Mouse (Mus musculus) lung, postnatal 25 days (tissue): ENCODE measurements at regions not wholly inside any gene's neighbourhood (a gene's known extent, or its start where the extent isn't known, plus 50 kb on each side); places are given as distances from the start of the nearest gene placed in this dataset.

Experiments
- DNase-seq: peaks from one replicate; pipeline ENCODE4 v3.0.0; 2022; ENCODE audit warnings: low spot score

- no peak for DNase-seq
Measured at GRCm38 (mm10) chrX:99415701-99416100, 55.4 kb downstream of the Pja1 start.

GRCm38 (mm10) chrX:99410942-99411341 lies 60.1 kb downstream of the Pja1 start:
- no peak for DNase-seq

DNA sequence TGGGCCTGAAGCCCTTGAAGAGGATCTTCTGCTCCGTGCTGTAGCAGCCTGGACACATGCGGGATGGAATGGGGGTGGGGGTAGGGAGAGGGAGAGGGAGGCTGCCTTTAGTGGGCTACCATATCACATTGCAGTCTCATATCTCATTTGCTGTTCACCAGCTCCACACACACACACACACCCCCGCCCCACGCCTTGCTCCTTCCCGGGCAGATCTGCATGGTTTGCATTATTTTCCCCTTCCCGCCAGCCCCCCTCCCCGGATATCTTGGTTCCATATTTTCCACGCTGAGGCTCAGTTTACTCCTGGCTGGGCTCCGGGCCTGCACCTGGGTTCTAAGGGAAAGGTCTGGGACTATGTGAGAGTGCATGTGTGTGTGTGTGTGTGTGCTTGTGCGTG lies 61.2 kb downstream of the Pja1 start:
- no peak for DNase-seq

GRCm38 (mm10) chrX:99409331-99409730 lies 61.7 kb downstream of the Pja1 start:
- DNase-seq = no peak

DNA sequence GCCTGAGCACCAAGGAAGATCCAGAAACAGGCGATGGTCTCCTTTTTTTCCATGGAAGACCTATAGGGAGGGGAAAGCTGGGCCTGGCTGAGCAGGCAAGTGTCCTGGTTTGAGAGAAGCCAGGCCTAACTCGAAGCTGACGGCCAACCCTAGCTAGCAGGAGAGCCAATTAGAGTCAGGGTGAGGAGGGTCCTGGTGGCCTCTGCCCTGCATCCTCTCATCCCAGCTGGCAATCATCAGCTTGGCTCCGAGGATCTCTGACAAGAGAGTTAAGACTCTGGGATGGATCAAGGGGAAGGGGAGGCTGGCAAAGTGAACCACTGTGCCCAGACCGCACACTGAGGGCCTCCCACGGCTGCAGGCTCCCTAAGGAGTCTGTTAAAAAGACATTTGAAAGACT lies 62.3 kb downstream of the Pja1 start:
- no peak for DNase-seq

DNA sequence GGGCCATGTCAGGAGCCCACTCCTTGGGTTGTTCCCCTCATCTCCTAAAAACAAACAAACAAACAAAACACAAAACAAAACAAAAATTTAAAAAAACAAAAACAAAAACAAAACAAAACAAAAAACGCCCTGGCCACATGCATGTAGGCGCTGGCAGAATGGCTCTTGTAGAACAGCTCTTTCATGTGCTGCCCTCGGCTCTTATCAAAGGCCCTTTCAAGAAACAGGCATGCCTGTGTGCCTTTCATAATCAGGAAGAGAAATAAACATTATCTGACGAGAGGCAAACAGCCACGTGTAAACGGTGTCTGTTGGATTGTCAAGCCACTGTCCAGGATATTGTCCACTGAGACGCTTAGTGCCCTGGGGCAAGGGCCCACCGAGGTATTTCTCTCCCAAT lies 65.2 kb downstream of the Pja1 start:
- DNase-seq = no peak

DNA sequence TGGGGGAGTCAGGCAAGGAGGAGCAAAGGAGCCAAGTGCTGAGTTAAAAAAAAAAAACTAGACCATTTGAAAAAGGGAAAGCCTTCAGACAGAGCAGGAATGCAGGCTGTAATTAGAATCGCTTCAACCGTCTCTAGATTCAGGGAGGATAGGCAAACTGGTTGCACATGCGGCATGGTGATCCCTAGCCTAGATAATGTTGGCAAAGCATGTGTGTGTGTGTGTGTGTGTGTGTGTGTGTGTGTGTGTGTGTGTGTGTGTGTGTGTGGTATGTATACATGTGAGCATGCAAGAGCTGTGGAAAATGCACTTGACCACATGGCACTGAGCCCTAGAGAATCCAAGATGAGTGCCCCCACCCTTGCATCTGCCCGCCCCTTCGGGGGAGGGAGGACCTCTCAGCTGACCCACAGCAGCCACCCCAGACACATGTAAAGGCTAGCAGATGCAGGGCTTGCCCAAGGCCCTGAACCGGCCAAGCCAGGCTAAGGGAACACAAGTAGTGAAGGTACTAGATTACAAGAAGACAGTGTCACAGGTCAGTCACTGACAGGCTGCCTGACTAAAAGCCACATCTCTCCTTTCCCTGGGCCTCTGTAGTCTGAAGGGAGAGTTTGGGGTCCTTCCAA lies 67.4 kb downstream of the Pja1 start:
- DNase-seq = no peak

GRCm38 (mm10) chrX:99402841-99403520 lies 68.1 kb downstream of the Pja1 start:
- peak; percentile 10 for DNase-seq

GRCm38 (mm10) chrX:99397344-99397743 lies 73.7 kb downstream of the Pja1 start:
- no peak for DNase-seq

DNA sequence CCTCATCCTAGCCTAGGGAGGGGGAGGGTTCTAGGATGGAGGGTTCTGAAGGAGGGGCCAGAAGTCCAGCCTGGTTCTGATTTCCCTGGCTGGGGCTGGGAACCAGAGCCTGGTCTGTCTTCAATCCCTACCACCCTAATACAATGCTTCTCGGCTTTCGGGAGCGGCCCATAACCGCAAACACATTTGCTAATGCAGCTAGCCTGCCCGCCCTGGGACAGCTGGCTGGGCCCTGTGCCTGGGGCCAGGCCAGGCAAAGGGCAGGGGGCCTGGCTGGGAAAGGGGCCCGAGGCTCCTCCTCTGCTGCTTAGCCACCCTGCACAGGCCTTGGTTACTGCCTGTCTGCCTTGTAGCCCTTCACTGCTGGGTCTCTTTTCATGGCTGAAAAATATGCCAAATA lies 74.9 kb downstream of the Pja1 start:
- no peak for DNase-seq

- no peak for DNase-seq
Measured at GRCm38 (mm10) chrX:99395067-99395466, 76.0 kb downstream of the Pja1 start.

GRCm38 (mm10) chrX:99391628-99392027 lies 79.4 kb downstream of the Pja1 start:
- DNase-seq = no peak

GRCm38 (mm10) chrX:99390462-99390838 lies 80.6 kb downstream of the Pja1 start:
- no peak for DNase-seq

DNA sequence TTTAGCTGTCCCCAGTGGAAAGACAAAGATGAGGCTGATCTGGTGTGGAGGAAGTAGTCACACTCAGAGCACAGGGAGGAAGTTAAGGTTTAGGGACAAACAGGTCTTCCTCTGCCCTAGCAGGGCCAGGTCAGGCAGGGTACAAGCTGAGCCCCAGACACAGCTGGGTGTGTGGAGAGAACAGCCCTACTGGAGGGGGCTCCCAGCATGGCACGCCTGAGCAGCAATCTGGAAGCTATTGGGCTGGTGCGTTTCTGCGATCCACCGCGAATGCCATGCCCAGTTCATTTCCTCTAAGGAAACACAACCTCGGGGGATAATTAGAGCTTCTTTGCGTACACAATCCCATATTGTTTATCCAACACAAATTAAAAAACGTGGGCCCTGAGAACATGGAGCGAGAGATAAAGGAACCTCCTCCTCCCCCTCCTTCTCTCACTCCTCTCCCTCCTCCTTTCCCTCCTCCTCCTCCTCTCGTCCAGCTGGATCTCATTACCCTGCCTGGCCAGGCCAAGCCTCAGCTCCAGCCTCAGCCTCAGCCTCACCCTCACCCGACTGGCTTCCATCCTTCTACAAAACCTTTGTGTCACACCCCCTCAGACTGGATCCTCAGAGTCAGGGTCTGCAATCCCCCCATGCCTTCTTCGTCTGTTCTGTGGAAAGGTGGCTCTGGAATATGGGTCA lies 81.2 kb downstream of the Pja1 start:
- no peak for DNase-seq

DNA sequence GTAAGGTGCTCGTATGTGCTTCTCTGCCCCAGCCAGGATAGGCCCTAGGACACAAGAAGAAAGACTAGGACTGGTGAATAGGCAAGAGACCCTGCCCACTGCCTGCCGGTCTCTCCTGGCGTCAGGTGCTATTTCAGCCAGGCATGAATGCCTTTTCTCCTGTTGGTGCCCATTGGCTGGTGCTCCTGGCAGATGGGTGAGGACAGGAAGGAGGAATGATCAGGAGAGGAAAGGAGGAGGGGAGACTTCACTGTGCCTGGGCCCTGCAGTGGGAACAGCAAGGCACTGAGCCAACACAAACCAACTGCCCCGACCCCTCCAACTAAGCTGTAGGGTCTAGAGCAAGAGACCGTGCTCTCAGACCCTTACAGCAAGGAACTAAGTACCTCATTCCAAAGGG lies 100.4 kb downstream of the Pja1 start:
- no peak for DNase-seq

- DNase-seq = no peak
Measured at GRCm38 (mm10) chrX:99369258-99369900, 101.7 kb downstream of the Pja1 start.

- no peak for DNase-seq
Measured at GRCm38 (mm10) chrX:99364072-99364471, 107.0 kb downstream of the Pja1 start.

- no peak for DNase-seq
Measured at GRCm38 (mm10) chrX:99360095-99360890, 110.8 kb downstream of the Pja1 start.

DNA sequence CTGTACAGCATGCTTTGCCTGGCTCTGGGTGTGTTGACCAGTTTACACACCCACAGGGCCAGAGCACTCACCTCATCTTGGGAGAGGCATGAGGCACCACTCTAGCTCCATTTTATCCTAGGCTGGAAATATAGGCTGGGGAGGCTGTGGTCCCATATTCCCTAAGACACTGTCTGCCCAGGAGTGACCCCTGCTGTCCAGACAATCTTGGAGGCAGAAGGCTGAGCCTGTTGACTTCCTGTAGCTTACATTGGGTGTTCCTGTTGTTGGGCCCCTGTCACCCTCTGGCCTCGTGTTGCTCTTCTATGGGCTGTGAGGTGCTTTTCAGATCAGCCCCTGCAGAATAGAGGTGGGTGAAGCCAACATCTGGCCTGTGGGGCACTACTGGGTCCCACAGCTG lies 112.3 kb downstream of the Pja1 start:
- DNase-seq = peak; percentile 61

DNA sequence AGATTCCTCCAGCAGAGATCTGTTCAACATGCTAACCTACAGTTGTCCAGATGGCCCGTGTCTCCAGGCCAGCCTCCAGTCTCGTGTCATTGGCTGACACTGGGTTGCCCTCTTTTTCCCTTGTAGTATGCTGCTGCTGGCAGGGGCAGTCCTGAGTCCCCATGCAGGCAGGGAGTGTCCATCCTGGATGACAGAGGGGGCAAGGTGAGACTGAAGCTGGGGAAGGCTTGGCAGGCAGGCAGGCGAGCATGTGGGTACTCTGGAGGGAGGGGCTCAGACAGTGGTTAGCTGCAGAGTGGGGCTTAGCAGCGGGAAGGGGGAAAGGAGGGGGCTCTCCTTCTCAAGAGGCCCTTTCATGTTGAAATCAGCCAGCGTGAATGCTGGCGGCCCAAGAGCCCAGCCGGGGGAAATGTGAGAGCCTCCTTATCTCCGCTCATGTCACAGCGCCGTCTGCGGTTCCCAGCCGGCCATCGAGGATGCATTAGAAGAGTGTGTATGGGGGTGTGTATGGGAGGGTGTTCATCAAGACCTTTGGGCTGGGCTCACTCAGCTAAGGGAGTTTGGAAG lies 112.9 kb downstream of the Pja1 start:
- no peak for DNase-seq

- DNase-seq = no peak
Measured at GRCm38 (mm10) chrX:99355128-99355527, 115.9 kb downstream of the Pja1 start.

- no peak for DNase-seq
Measured at GRCm38 (mm10) chrX:99350233-99350632, 120.8 kb downstream of the Pja1 start.
